Mouse (Mus musculus) liver, embryonic 14.5 days (tissue): ENCODE results near the gene Spata21. TPM values are rescaled to one million over a fixed set of nuclear protein-coding genes. Genes with fewer than 3 reads are reported as not detected.

Experiments used
- ATAC-seq: fragments of 200-750 bp; cut with Nextera tagmentation; 2 replicates; pipeline ENCODE4 v1.8.0; 2017; ENCODE audit warnings: moderate number of reproducible peaks, mild to moderate bottlenecking, moderate library complexity; ENCODE audit not compliant: insufficient read depth
- DNase-seq, 3 experiments: peaks; one replicate each; pipeline ENCODE4 v3.0.0-alpha.2; 2012 to 2013; ENCODE audit warnings: low read depth in 3 of 3, low spot score in 3 of 3
- H3K27ac ChIP-seq: fragments of 300-500 bp; sonication (generic); 2 replicates; pipeline ENCODE4 v1.5.1; 2014; ENCODE audit warnings: moderate library complexity, mild to moderate bottlenecking, control low read depth, inconsistent platforms
- H3K27me3 ChIP-seq: fragments of 300-500 bp; sonication (generic); 2 replicates; pipeline ENCODE4 v1.6.1; 2014; ENCODE audit warnings: mild to moderate bottlenecking, low read length, moderate library complexity; ENCODE audit not compliant: control insufficient read depth, insufficient read depth
- H3K36me3 ChIP-seq: fragments of 300-500 bp; sonication (generic); replicated peaks from 2 replicates; pipeline ENCODE4 v1.6.1; 2014; ENCODE audit warnings: low read depth; ENCODE audit not compliant: control insufficient read depth, insufficient read depth
- H3K4me1 ChIP-seq, 2 experiments: fragments of 200-500 bp in 1 of 2; fragments of 300-500 bp in 1 of 2; sonication (generic) in 1 of 2; replicated peaks; 2 replicates each; pipeline ENCODE4 v1.6.1; 2012 to 2014; ENCODE audit warnings: antibody characterized with exemption in 1 of 2, inconsistent platforms in 1 of 2, low read length in 1 of 2; ENCODE audit not compliant: control insufficient read depth in 2 of 2, insufficient read depth in 2 of 2
- H3K4me2 ChIP-seq: fragments of 300-500 bp; sonication (generic); 2 replicates; pipeline ENCODE4 v1.6.1; 2014; ENCODE audit warnings: low read depth, mild to moderate bottlenecking, control low read depth, moderate library complexity
- H3K4me3 ChIP-seq, 2 experiments: fragments of 200-500 bp in 1 of 2; fragments of 300-500 bp in 1 of 2; sonication (generic) in 1 of 2; 2 replicates each; pipeline ENCODE4 v1.5.1; 2012 to 2014; ENCODE audit warnings: low read depth in 2 of 2, low read length in 2 of 2, mild to moderate bottlenecking in 2 of 2, control low read depth in 1 of 2, inconsistent platforms in 1 of 2, moderate library complexity in 1 of 2; ENCODE audit not compliant: insufficient read depth in 1 of 2
- H3K9ac ChIP-seq: fragments of 300-500 bp; sonication (generic); replicated peaks from 2 replicates; pipeline ENCODE4 v1.6.1; 2014; ENCODE audit warnings: mild to moderate bottlenecking, control low read depth, moderate library complexity
- H3K9me3 ChIP-seq: fragments of 300-500 bp; sonication (generic); 2 replicates; pipeline ENCODE4 v1.6.1; 2016; ENCODE audit warnings: low read length, mixed read lengths; ENCODE audit not compliant: control insufficient read depth
- CTCF ChIP-seq: IDR thresholded peaks from 2 replicates; pipeline ENCODE4 v1.5.1; 2016; ENCODE audit warnings: antibody characterized with exemption, low read depth, control low read depth
- EP300 ChIP-seq: IDR thresholded peaks from 2 replicates; pipeline ENCODE4 v1.6.1; 2016; ENCODE audit warnings: antibody characterized with exemption, low read depth
- WGBS: fragments of 180-500 bp; shearing (Covaris S2); extraction: QIAGEN DNeasy Blood & Tissue Kit; methylation state at CpG from one replicate; pipeline ENCODE4 v1.1.7; 2014; ENCODE audit not compliant: insufficient replicate concordance; 5-methylcytosine and 5-hydroxymethylcytosine counted together
- polyA plus RNA-seq, 2 experiments: library from polyadenylated mRNA; depleted of rRNA in 1 of 2; stranded (reverse) in 1 of 2; unstranded in 1 of 2; fragments of >200 nt; fragmentation: Nextera tagmentation in 1 of 2; extraction: Ambion mirVana in 1 of 2; gene quantifications; 2 replicates each; pipeline versions ENCODE4 v1.2.1 to v1.2.3; 2012 to 2014

The Spata21 gene
- polyA plus RNA-seq, 2 experiments = not detected

- Histone ChIP-seq H3K27me3 (no peaks in the 10 kb centered on the region), H3K27ac (no peak overlapping the region), H3K36me3 (no peaks in the 10 kb centered on the region), H3K4me2 (peak overlapping the region; percentile 88), H3K4me1 (peaks cover 8 to 9% of the 10 kb centered on the region in 2 experiments; a peak in 3 of 4 replicates), H3K9ac (peak overlapping the region; percentile 62), H3K9me3 (no peaks in the 10 kb centered on the region), H3K4me3 (peak overlapping the region; percentile 67 to 68)
- DNase-seq = no peak
- no peak for TF ChIP-seq CTCF
- no peak for TF ChIP-seq EP300
- 6% methylated on average over 32 of the region's 32 CpGs for WGBS
- peak; percentile 51 for ATAC-seq
These were observed 28.3 kb upstream of the Spata21 start for GRCm38 (mm10) chr4:141059616-141060425.

- no peaks in the 10 kb centered on the region for H3K27me3 ChIP-seq
These were observed 27.5 kb upstream of the Spata21 start, which contains the start of gene Crocc for GRCm38 (mm10) chr4:141060426-141061301. Crocc (minus strand) TSS chr4:141060550.

GRCm38 (mm10) chr4:141064104-141064659, 24.0 kb upstream of the Spata21 start:
- peaks cover 16 to 21% of the 10 kb centered on the region in 2 experiments for H3K4me1 ChIP-seq
- 87% methylated on average over 4 of the region's 4 CpGs for WGBS
- no peak overlapping the region for H3K4me3 ChIP-seq
- no peaks in the 10 kb centered on the region for H3K9me3 ChIP-seq
- no peak for ATAC-seq
- no peak overlapping the region for H3K9ac ChIP-seq
- H3K36me3 ChIP-seq = peaks cover 36% of the 10 kb centered on the region
- TF ChIP-seq CTCF (no peak), EP300 (no peak)
- H3K27ac ChIP-seq = no peak overlapping the region
- DNase-seq = no peak
- no peaks in the 10 kb centered on the region for H3K27me3 ChIP-seq
- H3K4me2 ChIP-seq = no peak overlapping the region

More at GRCm38 (mm10) chr4:141060426-141061301, 27.5 kb upstream of the Spata21 start, which contains the start of gene Crocc:
- ATAC-seq (peak; percentile 89), DNase-seq (peak; percentile 89 to 92 (median 90))
- TF ChIP-seq EP300 (no peak), CTCF (peak; percentile 97)
- Histone ChIP-seq H3K9ac (peak within 1 kb of the TSS; percentile 62), H3K4me2 (peak within 1 kb of the TSS; percentile 88), H3K27ac (peak within 1 kb of the TSS; percentile 69), H3K4me3 (peak within 1 kb of the TSS; percentile 67 to 68), H3K36me3 (peaks cover 2% of the 10 kb centered on the region; the same call in 1 of the 2 replicates), H3K4me1 (peaks cover 8 to 9% of the 10 kb centered on the region in 2 experiments; a peak in 3 of 4 replicates), H3K9me3 (no peaks in the 10 kb centered on the region)
- under 1% methylated on average over 77 of the region's 77 CpGs for WGBS

- Histone ChIP-seq H3K9me3 (no peaks in the 10 kb centered on the region), H3K27me3 (no peaks in the 10 kb centered on the region), H3K4me2 (no peak overlapping the region), H3K9ac (no peak overlapping the region), H3K4me1 (peaks cover 16 to 20% of the 10 kb centered on the region in 2 experiments), H3K4me3 (no peak overlapping the region), H3K36me3 (peaks cover 41% of the 10 kb centered on the region), H3K27ac (no peak overlapping the region)
- 7% methylated on average over 8 of the region's 8 CpGs for WGBS
- DNase-seq (peak in 2 of 3 experiments; percentile 42 to 74), ATAC-seq (no peak)
- TF ChIP-seq CTCF = peak; percentile 99
- TF ChIP-seq EP300 = no peak
These were observed 23.0 kb upstream of the Spata21 start for GRCm38 (mm10) chr4:141065123-141065522.
